Mouse (Mus musculus) stomach, postnatal 0 days (tissue): ENCODE results near the gene Treh.

Experiments
- CTCF ChIP-seq: IDR thresholded peaks from 2 replicates; pipeline ENCODE4 v1.5.1; 2016; ENCODE audit warnings: antibody characterized with exemption, low read depth, mild to moderate bottlenecking, moderate library complexity
- EP300 ChIP-seq: optimal IDR thresholded peaks from 2 replicates; pipeline ENCODE3; 2016; ENCODE audit warnings: antibody characterized with exemption

GRCm38 (mm10) chr9:44716997-44717821 lies 44.2 kb downstream of the Treh start:
- TF ChIP-seq CTCF (no peak), EP300 (no peak)
